Mouse (Mus musculus): ENCODE measurements at regions not wholly inside any gene's neighbourhood (a gene's known extent, or its start where the extent isn't known, plus 50 kb on each side); places are given as distances from the start of the nearest gene placed in this dataset.
A peak's percentile ranks its signal among the peaks of the same experiment; 100 is the strongest.

DNA sequence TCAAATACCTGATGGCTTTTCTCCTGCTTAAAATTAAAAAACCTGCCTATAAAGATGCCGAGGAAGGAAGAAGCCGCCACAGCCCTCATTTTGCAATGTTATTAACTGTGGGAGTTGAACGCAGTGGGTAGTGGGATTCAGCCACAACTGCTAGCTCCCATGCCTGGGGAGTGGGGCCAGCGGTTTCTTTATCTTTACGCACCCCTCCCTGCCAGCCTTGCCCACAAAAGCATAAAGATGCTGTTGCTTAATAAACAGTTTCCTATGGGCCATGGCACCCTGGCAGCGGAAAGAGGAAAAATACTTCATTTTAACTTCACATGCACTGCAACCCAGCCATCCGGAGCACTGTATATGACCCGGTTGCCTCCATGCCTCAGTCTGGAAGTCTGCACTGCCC lies 389.2 kb downstream of the H2al1j start:
- DNase-seq (ENCODE audit: low spot score) (no peak), ATAC-seq (no peak)
- H3K27me3 ChIP-seq (replicated peaks; ENCODE audit: control insufficient read depth, insufficient read depth, low read length): no peaks in the 10 kb centered on the region
- H3K27ac ChIP-seq (ENCODE audit: low read depth, low read length): no peak overlapping the region
- no peak overlapping the region for H3K4me2 ChIP-seq (ENCODE audit: low read length)
- no peaks in the 10 kb centered on the region for H3K4me1 ChIP-seq (ENCODE audit: control insufficient read depth, insufficient read depth, low read length)
- no peak overlapping the region for H3K9ac ChIP-seq (ENCODE audit: low read length)
- WGBS: 80% methylated on average over 8 of the region's 8 CpGs
- H3K4me3 ChIP-seq (ENCODE audit: low read depth, low read length): no peak overlapping the region
- no peaks in the 10 kb centered on the region for H3K36me3 ChIP-seq (ENCODE audit: control insufficient read depth, insufficient read depth, low read length)
- H3K9me3 ChIP-seq (replicated peaks; ENCODE audit: control insufficient read depth, low read length): no peaks in the 10 kb centered on the region

GRCm38 (mm10) chrX:11718778-11719177 lies 391.2 kb downstream of the H2al1j start:
- no peak overlapping the region for H3K27ac ChIP-seq (ENCODE audit: low read depth, low read length)
- no peaks in the 10 kb centered on the region for H3K36me3 ChIP-seq (ENCODE audit: control insufficient read depth, insufficient read depth, low read length)
- no peaks in the 10 kb centered on the region for H3K4me1 ChIP-seq (ENCODE audit: control insufficient read depth, insufficient read depth, low read length)
- no peak overlapping the region for H3K4me3 ChIP-seq (ENCODE audit: low read depth, low read length)
- DNase-seq (ENCODE audit: low spot score): no peak
- no peak overlapping the region for H3K4me2 ChIP-seq (ENCODE audit: low read length)
- no peak overlapping the region for H3K9ac ChIP-seq (ENCODE audit: low read length)
- H3K27me3 ChIP-seq (replicated peaks; ENCODE audit: control insufficient read depth, insufficient read depth, low read length): no peaks in the 10 kb centered on the region
- no peak for ATAC-seq
- 94% methylated on average over 2 of the region's 2 CpGs for WGBS
- H3K9me3 ChIP-seq (replicated peaks; ENCODE audit: control insufficient read depth, low read length): no peaks in the 10 kb centered on the region

GRCm38 (mm10) chrX:11720517-11720916 lies 392.9 kb downstream of the H2al1j start:
- Histone ChIP-seq H3K9ac (ENCODE audit: low read length) (no peak overlapping the region), H3K27me3 (replicated peaks; ENCODE audit: control insufficient read depth, insufficient read depth, low read length) (no peaks in the 10 kb centered on the region), H3K4me2 (ENCODE audit: low read length) (no peak overlapping the region), H3K4me1 (ENCODE audit: control insufficient read depth, insufficient read depth, low read length) (no peaks in the 10 kb centered on the region), H3K9me3 (replicated peaks; ENCODE audit: control insufficient read depth, low read length) (no peaks in the 10 kb centered on the region), H3K27ac (ENCODE audit: low read depth, low read length) (no peak overlapping the region), H3K36me3 (ENCODE audit: control insufficient read depth, insufficient read depth, low read length) (no peaks in the 10 kb centered on the region), H3K4me3 (ENCODE audit: low read depth, low read length) (no peak overlapping the region)
- 75% methylated on average over 7 of the region's 7 CpGs for WGBS
- ATAC-seq: no peak
- no peak for DNase-seq (ENCODE audit: low spot score)

GRCm38 (mm10) chrX:11722730-11723129 lies 395.1 kb downstream of the H2al1j start:
- Histone ChIP-seq H3K4me1 (ENCODE audit: control insufficient read depth, insufficient read depth, low read length) (no peaks in the 10 kb centered on the region), H3K9ac (ENCODE audit: low read length) (no peak overlapping the region), H3K9me3 (replicated peaks; ENCODE audit: control insufficient read depth, low read length) (no peaks in the 10 kb centered on the region), H3K27ac (ENCODE audit: low read depth, low read length) (no peak overlapping the region), H3K4me2 (ENCODE audit: low read length) (no peak overlapping the region), H3K36me3 (ENCODE audit: control insufficient read depth, insufficient read depth, low read length) (no peaks in the 10 kb centered on the region), H3K4me3 (ENCODE audit: low read depth, low read length) (no peak overlapping the region), H3K27me3 (replicated peaks; ENCODE audit: control insufficient read depth, insufficient read depth, low read length) (no peaks in the 10 kb centered on the region)
- WGBS: 74% methylated on average over 4 of the region's 4 CpGs
- no peak for DNase-seq (ENCODE audit: low spot score)
- no peak for ATAC-seq

GRCm38 (mm10) chrX:11724718-11725117 lies 397.1 kb downstream of the H2al1j start:
- no peaks in the 10 kb centered on the region for H3K36me3 ChIP-seq (ENCODE audit: control insufficient read depth, insufficient read depth, low read length)
- 93% methylated on average over 8 of the region's 8 CpGs for WGBS
- no peak for ATAC-seq

GRCm38 (mm10) chrX:11726524-11727231 lies 399.1 kb downstream of the H2al1j start:
- Histone ChIP-seq H3K4me3 (ENCODE audit: low read depth, low read length) (no peak overlapping the region), H3K9ac (ENCODE audit: low read length) (no peak overlapping the region), H3K4me1 (ENCODE audit: control insufficient read depth, insufficient read depth, low read length) (no peaks in the 10 kb centered on the region), H3K27ac (ENCODE audit: low read depth, low read length) (no peak overlapping the region), H3K4me2 (ENCODE audit: low read length) (no peak overlapping the region), H3K9me3 (replicated peaks; ENCODE audit: control insufficient read depth, low read length) (no peaks in the 10 kb centered on the region), H3K27me3 (replicated peaks; ENCODE audit: control insufficient read depth, insufficient read depth, low read length) (no peaks in the 10 kb centered on the region), H3K36me3 (ENCODE audit: control insufficient read depth, insufficient read depth, low read length) (no peaks in the 10 kb centered on the region)
- 45% methylated on average over 8 of the region's 8 CpGs for WGBS
- DNase-seq (ENCODE audit: low spot score): no peak
- no peak for ATAC-seq

More at GRCm38 (mm10) chrX:11724718-11725117, 397.1 kb downstream of the H2al1j start:
- no peaks in the 10 kb centered on the region for H3K27me3 ChIP-seq (replicated peaks; ENCODE audit: control insufficient read depth, insufficient read depth, low read length)
- H3K27ac ChIP-seq (ENCODE audit: low read depth, low read length): no peak overlapping the region
- H3K4me3 ChIP-seq (ENCODE audit: low read depth, low read length): no peak overlapping the region
- DNase-seq (ENCODE audit: low spot score): no peak
- no peak overlapping the region for H3K9ac ChIP-seq (ENCODE audit: low read length)
- no peak overlapping the region for H3K4me2 ChIP-seq (ENCODE audit: low read length)
- no peaks in the 10 kb centered on the region for H3K4me1 ChIP-seq (ENCODE audit: control insufficient read depth, insufficient read depth, low read length)
- no peaks in the 10 kb centered on the region for H3K9me3 ChIP-seq (replicated peaks; ENCODE audit: control insufficient read depth, low read length)

- Histone ChIP-seq H3K9me3 (replicated peaks; ENCODE audit: control insufficient read depth, low read length) (no peaks in the 10 kb centered on the region), H3K36me3 (ENCODE audit: control insufficient read depth, insufficient read depth, low read length) (no peaks in the 10 kb centered on the region), H3K4me3 (ENCODE audit: low read depth, low read length) (no peak overlapping the region), H3K27ac (ENCODE audit: low read depth, low read length) (no peak overlapping the region), H3K27me3 (replicated peaks; ENCODE audit: control insufficient read depth, insufficient read depth, low read length) (no peaks in the 10 kb centered on the region), H3K4me2 (ENCODE audit: low read length) (no peak overlapping the region), H3K9ac (ENCODE audit: low read length) (no peak overlapping the region), H3K4me1 (ENCODE audit: control insufficient read depth, insufficient read depth, low read length) (no peaks in the 10 kb centered on the region)
- DNase-seq (ENCODE audit: low spot score) (no peak), ATAC-seq (no peak)
- WGBS: 86% methylated on average over 4 of the region's 4 CpGs
These were observed 400.9 kb downstream of the H2al1j start for GRCm38 (mm10) chrX:11728481-11728880.

DNA sequence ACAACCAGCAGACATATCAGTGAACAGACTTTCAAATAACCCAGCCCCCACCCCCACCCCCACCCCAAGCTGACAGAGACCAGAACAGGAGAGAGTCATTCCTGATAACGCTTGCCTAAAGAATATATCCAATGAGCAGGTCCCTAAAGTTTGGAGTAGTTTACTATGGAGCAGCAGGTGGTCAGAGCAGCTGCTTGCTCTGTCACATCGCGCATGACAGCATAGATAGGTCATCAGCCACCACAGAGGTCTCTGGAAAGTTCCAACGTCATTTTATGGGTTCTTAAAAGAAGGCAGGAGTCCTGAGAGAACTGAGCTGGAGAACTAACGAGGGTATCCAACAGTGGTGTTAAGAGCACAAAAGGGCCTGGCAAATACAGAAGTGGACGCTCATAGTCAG lies 402.4 kb downstream of the H2al1j start:
- no peak for ATAC-seq
- 65% methylated on average over 6 of the region's 6 CpGs for WGBS
- H3K4me1 ChIP-seq (ENCODE audit: control insufficient read depth, insufficient read depth, low read length): peaks cover 3% of the 10 kb centered on the region; the same call in 1 of the 2 replicates
- H3K4me3 ChIP-seq (ENCODE audit: low read depth, low read length): no peak overlapping the region
- no peak overlapping the region for H3K27ac ChIP-seq (ENCODE audit: low read depth, low read length)
- H3K27me3 ChIP-seq (replicated peaks; ENCODE audit: control insufficient read depth, insufficient read depth, low read length): no peaks in the 10 kb centered on the region
- no peak overlapping the region for H3K9ac ChIP-seq (ENCODE audit: low read length)
- no peaks in the 10 kb centered on the region for H3K9me3 ChIP-seq (replicated peaks; ENCODE audit: control insufficient read depth, low read length)
- H3K4me2 ChIP-seq (ENCODE audit: low read length): no peak overlapping the region
- DNase-seq (ENCODE audit: low spot score): no peak
- no peaks in the 10 kb centered on the region for H3K36me3 ChIP-seq (ENCODE audit: control insufficient read depth, insufficient read depth, low read length)

GRCm38 (mm10) chrX:11732371-11732770 lies 404.7 kb downstream of the H2al1j start:
- no peak for ATAC-seq
- no peak overlapping the region for H3K4me2 ChIP-seq (ENCODE audit: low read length)
- WGBS: 86% methylated on average over 2 of the region's 2 CpGs
- H3K4me3 ChIP-seq (ENCODE audit: low read depth, low read length): no peak overlapping the region
- H3K36me3 ChIP-seq (ENCODE audit: control insufficient read depth, insufficient read depth, low read length): no peaks in the 10 kb centered on the region
- DNase-seq (ENCODE audit: low spot score): peak; percentile 34
- H3K27ac ChIP-seq (ENCODE audit: low read depth, low read length): no peak overlapping the region
- H3K9ac ChIP-seq (ENCODE audit: low read length): no peak overlapping the region
- H3K4me1 ChIP-seq (ENCODE audit: control insufficient read depth, insufficient read depth, low read length): peaks cover 3% of the 10 kb centered on the region; the same call in 1 of the 2 replicates
- H3K9me3 ChIP-seq (replicated peaks; ENCODE audit: control insufficient read depth, low read length): no peaks in the 10 kb centered on the region
- H3K27me3 ChIP-seq (replicated peaks; ENCODE audit: control insufficient read depth, insufficient read depth, low read length): no peaks in the 10 kb centered on the region

Data from forebrain, embryonic 14.5 days (tissue).